Mouse (Mus musculus): ENCODE data around the gene Kcnj10. TPM values are rescaled to one million over a fixed set of nuclear protein-coding genes. Genes with fewer than 3 reads are reported as not detected.

The Kcnj10 gene
- total and polyA plus RNA-seq, 2 experiments, result 0.34 to 0.37 TPM

- H3K79me2 ChIP-seq (ENCODE audit: control insufficient read depth, insufficient read depth, low read length), result no peaks in the 10 kb centered on the region
- H3K27me3 ChIP-seq (ENCODE audit: control insufficient read depth, insufficient read depth, low read length), result no peaks in the 10 kb centered on the region
- 19% methylated on average over 16 of the region's 16 CpGs for WGBS
- no peaks in the 10 kb centered on the region for H3K4me1 ChIP-seq (ENCODE audit: control insufficient read depth, insufficient read depth, low read length)
- TF ChIP-seq CTCF (IDR thresholded peaks at IDR 0.05; ENCODE audit: low read depth, low read length) (no peak), POLR2A (IDR thresholded peaks at IDR 0.05; ENCODE audit: extremely low read depth, insufficient read depth, low read length) (no peak)
- peak within 1 kb of the TSS; percentile 14 for H3K4me3 ChIP-seq (ENCODE audit: insufficient read depth, low read depth, low read length)
- H3K9ac ChIP-seq (ENCODE audit: low read depth, low read length), result no peak within 1 kb of the TSS
- no peak for DNase-seq (ENCODE audit: extremely low read depth, low read depth, low spot score)
- H3K36me3 ChIP-seq (ENCODE audit: control insufficient read depth, insufficient read depth, low read length), result no peaks in the 10 kb centered on the region
- no peak within 1 kb of the TSS for H3K27ac ChIP-seq (replicated peaks; ENCODE audit: insufficient read depth, low read depth, low read length)
Measured at GRCm38 (mm10) chr1:172297611-172298537, 43.1 kb upstream of the Kcnj10 start, which contains the start of gene Atp1a2. TSS of gene Atp1a2 (minus strand) at chr1:172298064.

- Histone ChIP-seq H3K9ac (ENCODE audit: low read depth, low read length) (no peak overlapping the region), H3K4me1 (ENCODE audit: control insufficient read depth, insufficient read depth, low read length) (no peaks in the 10 kb centered on the region), H3K79me2 (ENCODE audit: control insufficient read depth, insufficient read depth, low read length) (no peaks in the 10 kb centered on the region), H3K27ac (replicated peaks; ENCODE audit: insufficient read depth, low read depth, low read length) (no peak overlapping the region), H3K36me3 (ENCODE audit: control insufficient read depth, insufficient read depth, low read length) (no peaks in the 10 kb centered on the region), H3K4me3 (ENCODE audit: insufficient read depth, low read depth, low read length) (no peak overlapping the region), H3K27me3 (ENCODE audit: control insufficient read depth, insufficient read depth, low read length) (no peaks in the 10 kb centered on the region)
- 78% methylated on average over 7 of the region's 7 CpGs for WGBS
- TF ChIP-seq POLR2A (IDR thresholded peaks at IDR 0.05; ENCODE audit: extremely low read depth, insufficient read depth, low read length), result no peak
- no peak for TF ChIP-seq CTCF (IDR thresholded peaks at IDR 0.05; ENCODE audit: low read depth, low read length)
- no peak for DNase-seq (ENCODE audit: extremely low read depth, low read depth, low spot score)
Measured at GRCm38 (mm10) chr1:172299528-172299927, 41.5 kb upstream of the Kcnj10 start.

- DNase-seq (ENCODE audit: extremely low read depth, low read depth, low spot score), result no peak
- Histone ChIP-seq H3K27me3 (ENCODE audit: control insufficient read depth, insufficient read depth, low read length) (no peaks in the 10 kb centered on the region), H3K27ac (replicated peaks; ENCODE audit: insufficient read depth, low read depth, low read length) (no peak overlapping the region), H3K4me1 (ENCODE audit: control insufficient read depth, insufficient read depth, low read length) (no peaks in the 10 kb centered on the region), H3K4me3 (ENCODE audit: insufficient read depth, low read depth, low read length) (no peak overlapping the region), H3K9ac (ENCODE audit: low read depth, low read length) (no peak overlapping the region), H3K36me3 (ENCODE audit: control insufficient read depth, insufficient read depth, low read length) (no peaks in the 10 kb centered on the region), H3K79me2 (ENCODE audit: control insufficient read depth, insufficient read depth, low read length) (no peaks in the 10 kb centered on the region)
- no peak for TF ChIP-seq CTCF (IDR thresholded peaks at IDR 0.05; ENCODE audit: low read depth, low read length)
- TF ChIP-seq POLR2A (IDR thresholded peaks at IDR 0.05; ENCODE audit: extremely low read depth, insufficient read depth, low read length), result no peak
- WGBS, result 83% methylated on average over 5 of the region's 5 CpGs
Measured at GRCm38 (mm10) chr1:172300247-172300646, 40.8 kb upstream of the Kcnj10 start.

- Histone ChIP-seq H3K36me3 (ENCODE audit: control insufficient read depth, insufficient read depth, low read length) (no peaks in the 10 kb centered on the region), H3K4me1 (ENCODE audit: control insufficient read depth, insufficient read depth, low read length) (no peaks in the 10 kb centered on the region), H3K9ac (ENCODE audit: low read depth, low read length) (no peak overlapping the region), H3K27me3 (ENCODE audit: control insufficient read depth, insufficient read depth, low read length) (no peaks in the 10 kb centered on the region), H3K79me2 (ENCODE audit: control insufficient read depth, insufficient read depth, low read length) (no peaks in the 10 kb centered on the region), H3K27ac (replicated peaks; ENCODE audit: insufficient read depth, low read depth, low read length) (no peak overlapping the region), H3K4me3 (ENCODE audit: insufficient read depth, low read depth, low read length) (no peak overlapping the region)
- no peak for DNase-seq (ENCODE audit: extremely low read depth, low read depth, low spot score)
- TF ChIP-seq CTCF (IDR thresholded peaks at IDR 0.05; ENCODE audit: low read depth, low read length) (no peak), POLR2A (IDR thresholded peaks at IDR 0.05; ENCODE audit: extremely low read depth, insufficient read depth, low read length) (no peak)
- WGBS, result 83% methylated on average over 12 of the region's 12 CpGs
Measured at GRCm38 (mm10) chr1:172301180-172301579, 39.8 kb upstream of the Kcnj10 start.

- no peak for DNase-seq (ENCODE audit: extremely low read depth, low read depth, low spot score)
- H3K27me3 ChIP-seq (ENCODE audit: control insufficient read depth, insufficient read depth, low read length), result no peaks in the 10 kb centered on the region
- H3K9ac ChIP-seq (ENCODE audit: low read depth, low read length), result no peak overlapping the region
- H3K27ac ChIP-seq (replicated peaks; ENCODE audit: insufficient read depth, low read depth, low read length), result no peak overlapping the region
- 62% methylated on average over 3 of the region's 3 CpGs for WGBS
- TF ChIP-seq POLR2A (IDR thresholded peaks at IDR 0.05; ENCODE audit: extremely low read depth, insufficient read depth, low read length) (no peak), CTCF (IDR thresholded peaks at IDR 0.05; ENCODE audit: low read depth, low read length) (no peak)
- H3K4me3 ChIP-seq (ENCODE audit: insufficient read depth, low read depth, low read length), result no peak overlapping the region
- H3K4me1 ChIP-seq (ENCODE audit: control insufficient read depth, insufficient read depth, low read length), result no peaks in the 10 kb centered on the region
- H3K36me3 ChIP-seq (ENCODE audit: control insufficient read depth, insufficient read depth, low read length), result no peaks in the 10 kb centered on the region
- H3K79me2 ChIP-seq (ENCODE audit: control insufficient read depth, insufficient read depth, low read length), result no peaks in the 10 kb centered on the region
Measured at GRCm38 (mm10) chr1:172302311-172302710, 38.7 kb upstream of the Kcnj10 start.

GRCm38 (mm10) chr1:172302851-172303250 lies 38.2 kb upstream of the Kcnj10 start:
- H3K4me3 ChIP-seq (ENCODE audit: insufficient read depth, low read depth, low read length), result no peak overlapping the region
- no peaks in the 10 kb centered on the region for H3K79me2 ChIP-seq (ENCODE audit: control insufficient read depth, insufficient read depth, low read length)
- H3K4me1 ChIP-seq (ENCODE audit: control insufficient read depth, insufficient read depth, low read length), result peaks cover 2% of the 10 kb centered on the region; the same call in 1 of the 2 replicates
- H3K27ac ChIP-seq (replicated peaks; ENCODE audit: insufficient read depth, low read depth, low read length), result no peak overlapping the region
- no peak for DNase-seq (ENCODE audit: extremely low read depth, low read depth, low spot score)
- no peaks in the 10 kb centered on the region for H3K27me3 ChIP-seq (ENCODE audit: control insufficient read depth, insufficient read depth, low read length)
- no peaks in the 10 kb centered on the region for H3K36me3 ChIP-seq (ENCODE audit: control insufficient read depth, insufficient read depth, low read length)
- TF ChIP-seq CTCF (IDR thresholded peaks at IDR 0.05; ENCODE audit: low read depth, low read length) (no peak), POLR2A (IDR thresholded peaks at IDR 0.05; ENCODE audit: extremely low read depth, insufficient read depth, low read length) (no peak)
- 47% methylated on average over 6 of the region's 6 CpGs for WGBS
- no peak overlapping the region for H3K9ac ChIP-seq (ENCODE audit: low read depth, low read length)
